Mouse (Mus musculus) lung, postnatal 0 days (tissue): ENCODE measurements around the gene Atp13a3.

Experiments
- CTCF ChIP-seq: IDR thresholded peaks from 2 replicates; pipeline ENCODE4 v1.5.1; 2016; ENCODE audit warnings: antibody characterized with exemption, mild to moderate bottlenecking
- EP300 ChIP-seq: IDR thresholded peaks from 2 replicates; pipeline ENCODE4 v1.6.1; 2016; ENCODE audit warnings: antibody characterized with exemption, mild to moderate bottlenecking, control low read depth

DNA sequence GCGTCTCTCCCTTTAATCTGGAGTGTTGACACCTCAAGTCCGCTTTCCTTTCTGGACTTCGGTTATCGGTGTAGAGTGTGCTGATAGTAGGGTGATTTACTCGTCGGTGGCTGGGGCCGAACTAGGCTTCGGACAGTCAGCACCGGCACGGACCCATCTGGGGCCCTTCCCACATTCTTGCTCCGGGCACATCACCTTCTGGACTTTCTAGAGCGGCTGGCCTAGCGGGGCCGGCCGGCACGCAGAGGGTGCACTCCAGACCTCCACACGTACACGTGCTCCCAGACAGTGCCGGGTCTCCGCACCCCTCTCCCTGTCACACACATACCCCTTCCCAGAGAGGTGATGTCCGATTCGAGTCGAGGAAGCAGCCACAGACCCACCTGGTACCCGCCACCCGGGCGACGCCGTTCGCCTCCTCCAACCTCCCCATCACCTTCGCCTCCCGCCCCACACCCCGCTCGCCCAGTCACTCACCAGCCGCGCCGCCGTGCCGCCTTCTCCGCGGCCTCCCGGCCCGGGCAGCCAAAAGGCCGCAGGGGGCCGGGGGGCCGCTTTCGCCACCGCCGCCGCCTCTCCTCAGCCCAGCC lies 17.8 kb downstream of the Atp13a3 start:
- TF ChIP-seq CTCF: no peak
- no peak for TF ChIP-seq EP300
